Mouse (Mus musculus) lung, embryonic 15.5 days (tissue): ENCODE data around the gene Ppp2r1b. TPM values are rescaled to one million over a fixed set of nuclear protein-coding genes. Genes with fewer than 3 reads are reported as not detected.

ENCODE experiments used
- ATAC-seq: fragments of 200-750 bp; cut with Nextera tagmentation; 2 replicates; pipeline ENCODE4 v1.8.0; 2017; ENCODE audit warnings: moderate number of reproducible peaks, borderline replicate concordance; ENCODE audit not compliant: low FRiP score, low TSS enrichment; ENCODE audit errors: extremely low read depth
- H3K27ac ChIP-seq: fragments of 300-500 bp; sonication (generic); 2 replicates; pipeline ENCODE4 v1.5.1; 2015; ENCODE audit warnings: moderate library complexity, mild to moderate bottlenecking, inconsistent platforms
- H3K27me3 ChIP-seq: fragments of 300-500 bp; sonication (generic); 2 replicates; pipeline ENCODE4 v1.6.1; 2015; ENCODE audit warnings: inconsistent platforms
- H3K36me3 ChIP-seq: fragments of 300-500 bp; sonication (generic); 2 replicates; pipeline ENCODE4 v1.6.1; 2015; ENCODE audit warnings: inconsistent platforms
- H3K4me1 ChIP-seq: fragments of 300-500 bp; sonication (generic); 2 replicates; pipeline ENCODE4 v1.6.1; 2015; ENCODE audit warnings: inconsistent platforms
- H3K4me2 ChIP-seq: fragments of 300-500 bp; sonication (generic); 2 replicates; pipeline ENCODE4 v1.6.1; 2015; ENCODE audit warnings: inconsistent platforms, mild to moderate bottlenecking, moderate library complexity
- H3K4me3 ChIP-seq: fragments of 300-500 bp; sonication (generic); 2 replicates; pipeline ENCODE4 v1.5.1; 2015; ENCODE audit warnings: mild to moderate bottlenecking, inconsistent platforms
- H3K9ac ChIP-seq: fragments of 300-500 bp; sonication (generic); 2 replicates; pipeline ENCODE4 v1.6.1; 2015; ENCODE audit warnings: inconsistent platforms
- H3K9me3 ChIP-seq: fragments of 300-500 bp; sonication (generic); 2 replicates; pipeline ENCODE4 v1.6.1; 2016; ENCODE audit warnings: inconsistent platforms
- WGBS: fragments of 180-500 bp; shearing (Covaris S2); methylation state at CpG from one replicate; pipeline ENCODE4 v1.1.7; 2015; 5-methylcytosine and 5-hydroxymethylcytosine counted together
- polyA plus RNA-seq: library from polyadenylated mRNA; unstranded; fragments of >200 nt; fragmentation: Nextera tagmentation; extraction: Ambion mirVana; gene quantifications from 2 replicates; pipeline ENCODE4 v1.2.1, GENCODE M21; 2015

Ppp2r1b gene
- polyA plus RNA-seq, 1 experiment from 2014 or later = 66.1 TPM

- Histone ChIP-seq H3K4me2 (no peak overlapping the region), H3K36me3 (no peaks in the 10 kb centered on the region), H3K9ac (no peak overlapping the region), H3K4me1 (peaks cover 20% of the 10 kb centered on the region; the same call in 1 of the 2 replicates), H3K9me3 (no peaks in the 10 kb centered on the region), H3K4me3 (no peak overlapping the region), H3K27me3 (peaks cover 11% of the 10 kb centered on the region; the same call in 1 of the 2 replicates), H3K27ac (no peak overlapping the region)
- ATAC-seq = no peak
- WGBS = 39% methylated on average over 5 of the region's 5 CpGs
Observed at GRCm38 (mm10) chr9:50922363-50923153, 77.5 kb downstream of the Ppp2r1b start.

- no peak overlapping the region for H3K27ac ChIP-seq
- H3K4me1 ChIP-seq = peaks cover 20% of the 10 kb centered on the region; the same call in 1 of the 2 replicates
- H3K36me3 ChIP-seq = no peaks in the 10 kb centered on the region
- peaks cover under 1% of the 10 kb centered on the region; the same call in 1 of the 2 replicates for H3K27me3 ChIP-seq
- no peak overlapping the region for H3K9ac ChIP-seq
- no peak for ATAC-seq
- H3K4me3 ChIP-seq = no peak overlapping the region
- no peak overlapping the region for H3K4me2 ChIP-seq
- no peaks in the 10 kb centered on the region for H3K9me3 ChIP-seq
Observed at GRCm38 (mm10) chr9:50924454-50924853, 79.4 kb downstream of the Ppp2r1b start.

- Histone ChIP-seq H3K27me3 (no peaks in the 10 kb centered on the region), H3K4me1 (peaks cover 17% of the 10 kb centered on the region; the same call in 1 of the 2 replicates), H3K4me2 (no peak overlapping the region), H3K27ac (no peak overlapping the region), H3K9ac (no peak overlapping the region), H3K4me3 (no peak overlapping the region), H3K9me3 (no peaks in the 10 kb centered on the region), H3K36me3 (no peaks in the 10 kb centered on the region)
- no peak for ATAC-seq
- WGBS = 47% methylated on average over 4 of the region's 4 CpGs
Observed at GRCm38 (mm10) chr9:50925801-50926200, 80.7 kb downstream of the Ppp2r1b start.

- Histone ChIP-seq H3K9me3 (no peaks in the 10 kb centered on the region), H3K4me3 (no peak overlapping the region), H3K27ac (no peak overlapping the region), H3K4me1 (no peaks in the 10 kb centered on the region), H3K4me2 (no peak overlapping the region), H3K36me3 (peaks cover 10% of the 10 kb centered on the region; the same call in 1 of the 2 replicates), H3K9ac (no peak overlapping the region), H3K27me3 (no peaks in the 10 kb centered on the region)
- ATAC-seq = no peak
Observed at GRCm38 (mm10) chr9:50929986-50930385, 84.9 kb downstream of the Ppp2r1b start.

GRCm38 (mm10) chr9:50941804-50942401 lies 96.8 kb downstream of the Ppp2r1b start:
- Histone ChIP-seq H3K4me2 (no peak overlapping the region), H3K9me3 (no peaks in the 10 kb centered on the region), H3K36me3 (no peaks in the 10 kb centered on the region), H3K4me1 (no peaks in the 10 kb centered on the region), H3K27me3 (no peaks in the 10 kb centered on the region), H3K4me3 (no peak overlapping the region), H3K9ac (no peak overlapping the region), H3K27ac (no peak overlapping the region)
- whole genome bisulfite sequencing = 71% methylated on average over 3 of the region's 3 CpGs
- ATAC-seq = no peak

- Histone ChIP-seq H3K27ac (no peak overlapping the region), H3K9ac (no peak overlapping the region), H3K4me3 (no peak overlapping the region), H3K36me3 (no peaks in the 10 kb centered on the region), H3K9me3 (no peaks in the 10 kb centered on the region), H3K4me2 (no peak overlapping the region), H3K4me1 (no peaks in the 10 kb centered on the region), H3K27me3 (no peaks in the 10 kb centered on the region)
- no peak for ATAC-seq
- 93% methylated on average over 2 of the region's 2 CpGs for WGBS
Observed at GRCm38 (mm10) chr9:50942711-50943110, 97.6 kb downstream of the Ppp2r1b start.

Other genes with a start within 250 kb of the Ppp2r1b start
- 305 and 310 TPM in 2 replicates for gene Sdhd, start 241.5 kb upstream of the Ppp2r1b start, polyA plus RNA-seq
- 176 and 188 TPM in 2 replicates for gene Timm8b, start 241.4 kb upstream of the Ppp2r1b start, polyA plus RNA-seq
- gene Pih1d2, start 228.0 kb upstream of the Ppp2r1b start, polyA plus RNA-seq = 5.5 and 7.1 TPM in 2 replicates
- 19.1 and 21.6 TPM in 2 replicates for gene Nkapd1, start 227.8 kb upstream of the Ppp2r1b start, polyA plus RNA-seq
- gene Dlat, start 185.5 kb upstream of the Ppp2r1b start, polyA plus RNA-seq = 42.4 and 42.5 TPM in 2 replicates
- 7.4 and 7.8 TPM in 2 replicates for gene Dixdc1, start 105.8 kb upstream of the Ppp2r1b start, polyA plus RNA-seq
- gene 2310030G06Rik, start 98.8 kb upstream of the Ppp2r1b start, polyA plus RNA-seq = 13.2 and 16.2 TPM in 2 replicates
- 111 and 131 TPM in 2 replicates for gene Cryab, start 94.0 kb upstream of the Ppp2r1b start, polyA plus RNA-seq
- gene Hspb2, start 92.9 kb upstream of the Ppp2r1b start, polyA plus RNA-seq = 14.5 and 16.4 TPM in 2 replicates
- 11.3 and 12.2 TPM in 2 replicates for gene Fdxacb1, start 77.1 kb upstream of the Ppp2r1b start, polyA plus RNA-seq
- gene Alg9, start 70.3 kb upstream of the Ppp2r1b start, polyA plus RNA-seq = 38.9 and 39.5 TPM in 2 replicates
- gene 1110032A03Rik, start 69.8 kb upstream of the Ppp2r1b start, polyA plus RNA-seq = 31.7 and 35.8 TPM in 2 replicates
- gene Sik2, start 163.8 kb downstream of the Ppp2r1b start, polyA plus RNA-seq = 13.2 and 14.5 TPM in 2 replicates
- not detected in 2 replicates for gene Btg4, start 215.6 kb downstream of the Ppp2r1b start, polyA plus RNA-seq
- gene Layn, start 231.8 kb downstream of the Ppp2r1b start, polyA plus RNA-seq = 5.8 and 9.9 TPM in 2 replicates